Mouse (Mus musculus): ENCODE measurements at regions not wholly inside any gene's neighbourhood (a gene's known extent, or its start where the extent isn't known, plus 50 kb on each side); places are given as distances from the start of the nearest gene placed in this dataset.
"Not testable (repeated sequence)": the region's sequence is repeated elsewhere in the genome, so short reads cannot be mapped to it uniquely, and the experiment has no call there.

DNA sequence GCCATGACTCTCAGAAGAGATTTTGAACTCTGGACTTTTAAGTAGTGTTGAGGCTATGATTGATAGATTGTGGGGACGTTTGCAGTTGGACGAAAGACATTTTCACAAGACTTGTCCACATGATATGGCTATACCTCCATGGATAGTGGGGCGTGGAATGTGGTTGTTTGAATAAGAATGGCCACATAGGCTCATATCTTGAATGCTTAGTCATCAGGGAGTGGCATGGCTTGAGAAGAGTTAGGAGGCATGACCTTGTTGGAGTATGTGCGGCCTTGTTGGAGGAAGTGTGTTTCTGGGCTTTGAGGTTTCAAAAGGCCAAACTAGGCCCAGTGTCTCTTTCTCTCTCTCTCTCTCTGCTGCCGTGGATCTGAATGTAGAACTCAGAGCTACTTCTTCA lies 204.7 kb upstream of the Pclo start:
- DNase-seq, result no peak

DNA sequence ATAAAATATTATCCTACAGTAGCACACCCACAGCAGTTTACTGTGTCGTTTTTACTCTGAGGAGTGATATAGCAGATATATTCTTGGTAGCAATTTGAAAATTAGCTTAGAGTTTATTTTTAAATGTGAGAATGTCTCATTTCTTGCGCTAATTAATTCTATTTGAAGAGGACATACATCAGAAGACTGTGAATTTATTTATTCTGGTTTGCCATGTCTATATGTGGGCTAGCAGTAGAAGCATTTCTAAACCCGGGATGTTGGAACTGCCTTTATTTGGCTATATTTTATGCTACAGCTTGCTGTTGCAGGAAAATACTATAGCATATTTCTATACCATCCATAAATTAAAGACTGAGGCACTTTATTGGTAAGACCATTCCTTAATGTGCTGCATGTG lies 203.0 kb upstream of the Pclo start:
- no peak for DNase-seq

DNA sequence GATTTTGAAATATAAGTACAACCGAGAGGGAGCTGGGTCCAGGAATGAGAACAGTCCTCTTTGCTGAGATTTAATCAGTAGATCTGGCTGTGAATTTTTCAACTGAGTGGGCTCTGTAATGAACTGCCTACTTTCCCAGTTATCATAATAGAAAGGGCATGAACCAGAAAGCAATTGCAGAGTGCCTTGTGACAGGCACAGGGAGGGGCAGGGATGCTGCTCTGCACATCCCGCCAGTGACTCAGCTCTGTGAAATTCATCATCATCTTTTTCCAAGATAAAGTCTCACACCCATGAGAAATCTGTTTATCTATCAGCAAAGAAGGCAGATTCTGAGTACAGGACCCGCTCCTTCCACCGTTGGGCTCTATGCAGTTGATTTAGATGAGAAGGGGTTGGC lies 194.5 kb upstream of the Pclo start:
- DNase-seq, result no peak

DNA sequence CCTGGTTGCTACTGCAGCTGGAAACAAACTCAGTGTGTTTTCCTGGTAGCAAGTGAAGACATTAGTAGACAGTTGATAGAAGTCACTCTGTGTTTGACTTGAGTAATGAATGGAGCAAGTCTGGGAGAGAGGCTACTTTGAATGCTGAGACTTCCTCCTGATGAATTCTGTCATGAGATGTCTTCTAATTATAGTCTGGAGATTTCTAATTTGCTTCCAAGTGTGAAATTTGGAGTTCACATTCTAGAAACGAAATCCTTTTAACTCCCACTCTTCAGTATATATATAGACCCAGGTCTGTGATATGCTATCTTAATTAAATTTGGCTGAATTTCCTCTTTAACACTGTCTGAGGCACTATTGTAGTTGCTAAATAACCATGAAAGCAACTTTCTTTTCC lies 192.7 kb upstream of the Pclo start:
- DNase-seq, result no peak

DNA sequence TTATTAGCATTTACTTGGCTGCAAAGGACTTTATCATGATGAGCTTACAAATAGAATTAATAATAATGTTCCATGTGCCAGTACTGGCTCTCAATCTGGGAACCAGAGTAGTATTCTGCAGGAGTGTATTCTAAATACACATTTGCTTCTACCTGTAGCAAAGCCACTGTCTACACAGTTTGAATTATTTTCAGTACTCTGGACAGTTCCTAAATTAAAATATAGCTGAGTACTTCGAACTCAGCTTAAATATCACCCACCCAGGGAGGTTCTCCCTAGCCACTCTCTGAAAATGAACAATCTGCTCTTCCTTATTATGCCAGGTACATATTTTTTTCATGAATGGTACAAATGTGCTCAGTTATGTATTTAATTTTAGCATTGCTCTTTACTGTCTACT lies 154.3 kb upstream of the Pclo start:
- no peak for DNase-seq

DNA sequence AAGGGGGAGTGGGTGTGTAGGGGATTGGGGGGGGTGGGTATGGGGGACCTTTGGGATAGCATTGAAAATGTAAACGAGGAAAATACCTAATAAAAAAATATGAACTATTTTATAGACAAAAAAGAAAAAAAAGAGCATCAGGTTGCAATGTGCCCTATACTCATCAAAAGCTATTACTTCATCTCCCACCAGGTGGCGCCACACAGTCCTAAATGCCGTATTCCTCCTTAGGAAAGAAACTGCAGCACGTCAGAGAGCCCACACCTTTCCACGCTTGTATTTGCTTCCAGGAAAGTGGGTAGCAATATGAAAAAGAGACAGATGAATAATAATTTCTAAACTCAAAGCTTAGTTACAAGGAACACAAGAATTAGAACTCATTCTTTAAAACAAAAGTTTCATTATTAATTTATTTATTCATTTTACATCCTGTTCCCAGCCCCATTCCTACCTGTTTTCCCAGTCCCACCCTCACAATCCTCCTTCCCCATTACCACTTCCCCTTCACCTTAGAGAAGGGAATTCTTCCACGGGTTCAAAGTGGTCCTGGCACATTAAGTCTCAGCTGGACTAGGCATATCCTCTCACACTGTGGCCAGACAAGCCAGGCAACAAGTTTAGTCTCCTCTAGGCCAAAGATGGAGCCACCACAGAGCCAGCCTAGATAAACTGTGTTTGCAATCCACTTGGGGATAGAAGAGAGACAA lies 125.4 kb upstream of the Pclo start:
- DNase-seq, result peak; percentile 69

DNA sequence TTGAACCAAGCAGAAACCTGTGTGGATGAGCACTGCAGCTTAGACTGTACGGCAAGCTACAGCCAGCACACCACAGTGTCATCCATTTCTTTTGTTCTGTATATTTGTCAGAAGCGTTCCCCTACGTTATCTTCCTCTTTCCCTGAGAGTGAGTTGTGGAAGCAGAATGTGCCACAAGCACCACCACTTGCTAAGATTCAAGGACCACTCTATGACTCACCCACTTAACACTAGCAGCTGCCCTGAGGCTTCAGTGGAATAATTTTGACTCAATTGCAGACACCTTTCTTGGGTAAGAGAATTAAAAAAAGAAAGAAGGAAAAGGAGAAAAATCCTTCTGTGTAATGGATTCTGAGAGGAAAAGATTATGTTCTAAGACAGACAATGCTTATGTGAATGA lies 122.9 kb upstream of the Pclo start:
- no peak for DNase-seq

DNA sequence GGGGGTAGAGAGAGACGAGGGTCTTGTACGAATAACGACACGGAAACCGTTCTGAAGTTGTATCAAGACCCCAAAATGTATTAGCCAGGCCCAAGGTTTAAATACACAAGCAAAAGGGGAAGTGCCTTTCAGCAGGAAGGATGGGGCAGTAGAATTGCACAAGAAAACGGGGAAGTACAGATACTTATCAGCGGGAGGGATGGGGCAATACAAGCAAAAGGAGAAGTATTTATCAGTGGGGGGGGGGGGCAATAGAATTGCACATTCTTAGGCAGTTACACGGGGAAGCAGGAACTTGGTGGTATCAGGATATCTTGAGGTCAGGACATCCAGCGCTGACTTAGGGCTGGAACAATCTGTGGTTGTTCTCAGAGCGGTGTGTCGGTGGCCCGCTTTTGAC lies 111.3 kb upstream of the Pclo start:
- not testable (repeated sequence) for DNase-seq

DNA sequence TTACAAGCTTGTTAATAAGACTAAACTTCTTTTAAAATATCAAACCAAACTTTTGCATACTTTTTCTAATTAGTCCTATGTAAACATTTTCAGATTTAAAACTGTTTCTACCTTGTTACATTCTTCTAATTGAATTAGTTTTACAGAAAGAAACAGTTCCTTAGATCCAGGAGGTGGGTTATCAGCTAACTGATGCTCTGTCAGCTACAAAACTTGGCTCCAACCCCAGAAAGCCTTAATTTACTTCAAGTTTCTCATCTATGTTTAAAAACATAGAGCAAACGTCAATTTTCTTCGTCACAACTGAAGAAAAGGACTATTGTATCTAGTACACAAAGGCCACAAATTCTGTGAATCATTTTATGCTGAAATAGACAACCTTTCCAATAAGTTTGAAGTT lies 110.4 kb upstream of the Pclo start:
- DNase-seq, result no peak

DNA sequence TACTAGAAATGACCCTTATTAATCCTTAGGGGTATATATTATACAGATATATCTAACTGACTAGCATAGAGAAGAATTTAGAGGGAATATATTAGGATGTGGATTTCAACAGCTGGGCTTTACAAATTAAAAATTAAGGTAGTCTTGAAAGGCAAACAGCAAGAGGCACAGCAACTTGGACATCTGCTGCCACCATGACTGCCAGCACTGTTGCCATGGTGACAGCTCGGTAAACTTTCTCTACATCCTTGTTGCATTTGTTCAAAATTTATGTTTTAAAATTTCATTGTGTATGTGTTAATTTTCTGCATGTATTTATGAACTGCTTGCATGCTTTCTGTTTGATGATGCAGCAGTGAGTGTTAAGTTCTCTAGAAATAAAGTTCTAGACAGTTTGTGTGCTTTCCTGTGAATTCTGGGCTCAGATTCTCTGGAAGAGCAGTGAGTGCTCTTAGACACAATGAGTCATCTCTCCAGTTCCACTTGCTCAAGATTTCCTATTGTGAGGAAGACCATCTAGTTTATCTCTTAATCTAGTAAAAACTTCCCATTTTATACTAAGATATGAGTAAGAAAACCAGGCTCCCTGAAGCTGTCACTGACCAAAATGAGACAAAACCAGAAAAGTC lies 99.4 kb upstream of the Pclo start:
- no peak for DNase-seq

DNA sequence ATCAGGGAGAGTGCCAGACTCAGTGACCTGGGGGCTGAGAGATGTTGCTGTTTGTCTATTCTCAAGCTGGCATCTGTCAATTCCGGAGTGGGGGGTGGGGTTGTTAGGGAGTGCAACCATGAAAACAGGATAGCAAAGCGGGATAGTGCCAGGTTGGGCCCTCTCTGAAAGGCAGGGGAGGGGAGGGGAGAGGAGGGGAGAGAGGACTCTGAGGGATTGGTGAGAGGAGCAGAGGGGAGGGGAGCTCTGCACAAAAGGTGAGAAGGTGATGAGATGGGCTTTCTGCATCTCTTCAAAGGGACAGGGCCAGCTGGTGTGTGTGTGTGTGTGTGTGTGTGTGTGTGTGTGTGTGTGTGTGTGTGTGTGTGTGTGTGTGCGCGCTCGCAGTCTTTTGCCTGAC lies 61.6 kb upstream of the Pclo start:
- DNase-seq, result peak; percentile 1

Data from retina, postnatal 1 day (tissue).